Mouse (Mus musculus) neural tube, embryonic 13.5 days (tissue): ENCODE data around the gene Mlec. TPM values are rescaled to one million over a fixed set of nuclear protein-coding genes. Genes with fewer than 3 reads are reported as not detected.
"Not testable (repeated sequence)": the region's sequence is repeated elsewhere in the genome, so short reads cannot be mapped to it uniquely, and the experiment has no call there.

ENCODE experiments used
- ATAC-seq: fragments of 200-750 bp; cut with Nextera tagmentation; 2 replicates; pipeline ENCODE4 v1.8.0; 2017; ENCODE audit warnings: low read depth, mild to moderate bottlenecking, moderate TSS enrichment, moderate library complexity
- H3K27ac ChIP-seq: fragments of 300-500 bp; sonication (generic); replicated peaks from 2 replicates; pipeline ENCODE4 v1.5.1; 2015; ENCODE audit warnings: moderate library complexity, mild to moderate bottlenecking, inconsistent platforms
- H3K27me3 ChIP-seq: fragments of 300-500 bp; sonication (generic); 2 replicates; pipeline ENCODE4 v1.6.1; 2015; ENCODE audit warnings: mild to moderate bottlenecking, inconsistent platforms
- H3K36me3 ChIP-seq: fragments of 300-500 bp; sonication (generic); 2 replicates; pipeline ENCODE4 v1.6.1; 2015; ENCODE audit warnings: mild to moderate bottlenecking, inconsistent platforms
- H3K4me1 ChIP-seq: fragments of 300-500 bp; sonication (generic); replicated peaks from 2 replicates; pipeline ENCODE4 v1.6.1; 2015; ENCODE audit warnings: inconsistent platforms
- H3K4me2 ChIP-seq: fragments of 300-500 bp; sonication (generic); 2 replicates; pipeline ENCODE4 v1.6.1; 2015; ENCODE audit warnings: inconsistent platforms, mild to moderate bottlenecking, moderate library complexity
- H3K4me3 ChIP-seq: fragments of 300-500 bp; sonication (generic); 2 replicates; pipeline ENCODE4 v1.5.1; 2015; ENCODE audit warnings: mild to moderate bottlenecking, inconsistent platforms
- H3K9ac ChIP-seq: fragments of 300-500 bp; sonication (generic); 2 replicates; pipeline ENCODE4 v1.6.1; 2015; ENCODE audit warnings: moderate library complexity, mild to moderate bottlenecking, inconsistent platforms
- H3K9me3 ChIP-seq: fragments of 300-500 bp; sonication (generic); 2 replicates; pipeline ENCODE4 v1.6.1; 2016; ENCODE audit warnings: inconsistent platforms
- WGBS: fragments of 180-500 bp; shearing (Covaris S2); methylation state at CpG from one replicate; pipeline ENCODE4 v1.1.7; 2015; 5-methylcytosine and 5-hydroxymethylcytosine counted together
- polyA plus RNA-seq: library from polyadenylated mRNA; unstranded; fragments of >200 nt; fragmentation: Nextera tagmentation; extraction: Ambion mirVana; gene quantifications from 2 replicates; pipeline ENCODE4 v1.2.1, GENCODE M21; 2015

The Mlec gene
- polyA plus RNA-seq, 1 experiment from 2014 or later: 33.5 TPM

DNA sequence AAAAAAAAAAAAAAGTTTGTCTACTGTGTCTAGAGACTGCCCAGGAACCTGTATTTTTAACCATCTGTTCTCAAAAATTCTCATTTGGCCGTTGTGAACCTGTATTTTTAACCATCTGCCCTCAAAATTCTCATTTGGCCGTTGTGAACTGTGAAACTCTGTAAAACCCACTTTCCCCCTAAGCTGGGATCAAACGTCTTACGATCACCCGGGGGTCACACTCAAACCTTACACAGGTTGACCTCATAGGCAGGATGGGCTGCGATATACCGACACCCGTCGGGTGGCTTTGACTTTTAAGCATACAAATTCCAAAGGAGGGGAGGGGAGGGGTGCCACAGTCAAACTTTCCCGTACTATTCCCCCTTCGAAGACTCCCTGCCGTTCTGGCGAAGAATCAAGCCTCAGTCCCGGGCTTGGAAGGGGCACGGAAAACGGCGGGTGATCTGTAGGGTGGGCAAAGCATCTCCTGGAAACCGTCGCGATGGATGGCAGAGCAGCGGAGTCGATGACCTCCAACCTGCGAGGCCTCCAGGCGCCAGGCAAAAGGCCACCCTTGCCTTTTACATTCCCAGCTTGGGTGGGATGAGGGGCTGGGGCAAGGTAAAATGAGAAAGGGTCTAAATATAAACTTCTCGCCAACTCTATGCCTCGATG is 918 bp downstream of the Mlec start:
- Histone ChIP-seq H3K36me3 (no peaks in the 10 kb centered on the region), H3K4me1 (peaks cover 70% of the 10 kb centered on the region)

DNA sequence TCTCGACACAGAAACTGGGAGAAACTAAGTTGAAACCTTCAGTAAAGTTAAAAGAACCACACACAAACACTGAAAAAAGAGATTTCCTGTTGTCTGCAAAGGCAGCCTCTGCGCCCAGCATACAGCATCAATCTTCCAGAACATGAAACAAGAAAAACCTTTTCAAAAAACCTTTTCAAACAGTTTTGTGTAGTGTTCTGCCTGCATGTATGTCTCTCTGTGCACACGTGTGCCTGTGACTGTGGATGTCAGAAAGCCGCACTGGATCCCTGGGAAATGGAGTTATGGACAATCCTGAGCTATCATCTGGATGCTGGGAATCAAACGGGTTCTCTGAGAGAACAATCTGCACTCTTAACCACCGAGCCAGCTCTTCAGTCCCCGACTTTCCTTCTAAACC is 1.6 kb downstream of the Mlec start:
- WGBS: 63% methylated on average over 7 of the region's 7 CpGs
- H3K9me3 ChIP-seq: no peaks in the 10 kb centered on the region
- H3K4me3 ChIP-seq: peak overlapping the region; percentile 96
- H3K27me3 ChIP-seq: no peaks in the 10 kb centered on the region
- H3K36me3 ChIP-seq: no peaks in the 10 kb centered on the region
- ATAC-seq: no peak
- H3K27ac ChIP-seq: no peak overlapping the region
- peaks cover 73% of the 10 kb centered on the region for H3K4me1 ChIP-seq
- H3K9ac ChIP-seq: peak overlapping the region; percentile 97
- peak overlapping the region; percentile 96 for H3K4me2 ChIP-seq

More for the DNA sequence above, 918 bp downstream of the Mlec start:
- Histone ChIP-seq H3K4me3 (peak overlapping the region; percentile 96), H3K27ac (peak overlapping the region; percentile 99), H3K27me3 (no peaks in the 10 kb centered on the region), H3K4me2 (peak overlapping the region; percentile 96), H3K9ac (peak overlapping the region; percentile 97), H3K9me3 (no peaks in the 10 kb centered on the region)
- 3% methylated on average over 26 of the region's 26 CpGs for WGBS
- no peak for ATAC-seq

DNA sequence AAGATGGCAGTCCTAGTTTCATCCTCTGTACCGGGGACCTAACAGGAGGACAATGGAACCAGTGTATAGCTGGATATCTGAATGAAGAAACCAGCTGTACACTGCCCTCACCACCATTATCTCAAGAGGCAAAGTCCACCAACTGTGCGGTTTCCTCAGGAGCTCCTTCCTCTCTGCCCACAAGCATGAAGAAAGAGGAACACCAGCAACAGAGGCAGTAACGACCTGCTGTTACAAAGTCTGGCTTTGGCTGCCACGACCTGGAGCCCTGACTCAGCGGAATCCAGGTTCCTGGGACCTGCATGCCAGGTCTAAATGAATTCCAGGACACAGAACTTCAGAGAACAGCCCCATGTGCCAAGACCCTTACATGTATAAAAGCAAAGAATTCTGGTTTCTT is 2.1 kb downstream of the Mlec start:
- Histone ChIP-seq H3K27me3 (no peaks in the 10 kb centered on the region), H3K36me3 (peaks cover 4% of the 10 kb centered on the region), H3K9me3 (no peaks in the 10 kb centered on the region), H3K9ac (peak overlapping the region; percentile 97), H3K4me1 (peaks cover 68% of the 10 kb centered on the region), H3K4me2 (peak overlapping the region; percentile 96), H3K27ac (no peak overlapping the region), H3K4me3 (peak overlapping the region; percentile 96)
- 36% methylated on average over 5 of the region's 5 CpGs for WGBS
- no peak for ATAC-seq

DNA sequence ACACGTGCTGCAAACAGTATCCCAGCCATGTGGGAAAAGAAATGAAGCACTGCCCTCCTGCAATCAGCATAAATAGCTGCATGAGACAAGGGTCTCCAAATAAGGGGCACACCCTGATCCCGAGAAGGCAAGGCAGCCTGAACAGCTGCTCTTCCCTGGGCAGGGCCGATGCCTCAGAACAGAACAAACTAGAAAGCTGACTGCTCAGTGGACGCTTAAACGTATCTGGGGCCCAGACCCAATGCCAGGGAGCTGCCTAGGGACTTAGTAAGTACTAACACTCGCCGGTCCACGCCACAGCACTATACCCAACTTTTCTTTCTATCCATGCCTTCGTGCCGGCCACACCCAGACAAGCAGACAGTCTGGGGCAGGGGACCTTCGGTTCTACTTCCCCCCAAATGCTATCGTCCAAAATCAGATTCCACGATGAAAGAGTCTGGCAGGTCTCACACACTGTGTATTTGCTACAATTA is 2.8 kb downstream of the Mlec start:
- Histone ChIP-seq H3K9ac (peak overlapping the region; percentile 97), H3K36me3 (peaks cover 10% of the 10 kb centered on the region), H3K27ac (no peak overlapping the region), H3K27me3 (no peaks in the 10 kb centered on the region), H3K9me3 (no peaks in the 10 kb centered on the region), H3K4me3 (no peak overlapping the region; the same call in 1 of the 2 replicates), H3K4me2 (peak overlapping the region; percentile 96), H3K4me1 (peaks cover 66% of the 10 kb centered on the region)
- 73% methylated on average over 13 of the region's 13 CpGs for WGBS
- ATAC-seq: no peak

DNA sequence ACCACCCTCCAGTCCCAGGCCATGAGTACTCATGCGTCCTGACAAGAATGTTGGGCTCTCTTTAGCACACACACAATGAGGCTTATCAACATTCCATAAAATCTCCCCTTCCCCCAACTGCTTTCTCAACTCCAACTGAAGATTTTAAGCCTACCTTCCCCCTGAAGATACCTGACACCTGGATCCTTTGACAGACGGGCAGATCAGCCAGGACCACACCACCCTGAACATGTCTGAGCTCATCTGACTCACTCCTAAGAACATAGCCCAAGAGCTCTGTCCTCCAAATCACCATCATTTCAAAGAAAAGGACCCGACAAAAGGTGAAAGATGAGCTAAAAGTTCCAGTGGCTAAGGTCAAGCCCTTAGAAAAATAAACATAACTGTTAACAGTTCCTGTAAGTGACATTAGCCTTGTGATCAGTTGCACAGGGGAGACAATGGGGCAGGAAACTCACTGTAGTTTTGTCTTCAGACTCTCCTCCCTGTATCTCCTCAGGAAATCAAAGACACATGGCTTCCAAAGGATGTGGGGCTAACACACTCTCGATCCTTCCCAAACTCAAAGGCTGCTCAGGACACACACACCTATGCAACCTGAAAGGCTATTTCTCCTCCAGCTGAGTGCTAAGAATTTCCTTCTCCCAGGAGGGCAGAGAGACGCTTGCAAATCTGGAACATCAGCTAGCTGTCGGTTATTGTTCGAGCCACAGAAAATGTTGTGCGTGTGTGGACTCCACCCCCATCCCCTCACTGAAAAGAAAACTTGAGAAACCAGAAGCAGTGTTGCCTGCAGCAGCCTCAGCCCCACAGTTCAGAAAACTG is 5.6 kb downstream of the Mlec start:
- Histone ChIP-seq H3K4me1 (peaks cover 58% of the 10 kb centered on the region), H3K27me3 (no peaks in the 10 kb centered on the region), H3K27ac (peak overlapping the region; percentile 18; the same call in 1 of the 2 replicates), H3K4me2 (no peak overlapping the region), H3K9me3 (no peaks in the 10 kb centered on the region; the same call in 1 of the 2 replicates), H3K36me3 (peaks cover 37% of the 10 kb centered on the region), H3K9ac (peak overlapping the region; percentile 26; the same call in 1 of the 2 replicates), H3K4me3 (no peak overlapping the region)
- 71% methylated on average over 8 of the region's 8 CpGs for WGBS
- no peak for ATAC-seq

DNA sequence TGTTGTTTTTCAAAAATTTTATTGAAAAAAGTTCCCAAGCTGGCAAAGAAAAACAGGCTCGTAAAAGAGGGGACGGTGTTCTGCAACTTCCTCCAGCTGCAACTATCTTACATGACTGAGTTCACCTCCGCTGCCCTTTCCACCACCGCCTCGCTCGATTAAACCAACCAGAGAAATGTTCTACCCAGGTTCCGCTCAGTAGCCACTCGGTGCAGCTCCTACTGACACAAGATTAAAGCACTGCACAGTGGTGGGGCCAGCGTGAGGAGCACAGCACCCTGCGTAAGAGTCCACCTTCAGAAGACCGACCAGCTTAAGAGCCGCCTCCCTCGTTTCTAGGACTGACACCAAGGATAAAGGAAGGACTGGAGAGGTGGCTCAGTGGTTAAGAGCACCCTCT is 6.5 kb downstream of the Mlec start:
- Histone ChIP-seq H3K9me3 (no peaks in the 10 kb centered on the region; the same call in 1 of the 2 replicates), H3K4me3 (no peak overlapping the region), H3K27ac (0 out of 2 replicates have a peak overlapping the region, but pooled peaks have one; percentile 33), H3K36me3 (peaks cover 46% of the 10 kb centered on the region), H3K9ac (no peak overlapping the region), H3K27me3 (no peaks in the 10 kb centered on the region), H3K4me2 (no peak overlapping the region), H3K4me1 (peaks cover 49% of the 10 kb centered on the region)
- WGBS: 89% methylated on average over 13 of the region's 13 CpGs
- ATAC-seq: no peak

DNA sequence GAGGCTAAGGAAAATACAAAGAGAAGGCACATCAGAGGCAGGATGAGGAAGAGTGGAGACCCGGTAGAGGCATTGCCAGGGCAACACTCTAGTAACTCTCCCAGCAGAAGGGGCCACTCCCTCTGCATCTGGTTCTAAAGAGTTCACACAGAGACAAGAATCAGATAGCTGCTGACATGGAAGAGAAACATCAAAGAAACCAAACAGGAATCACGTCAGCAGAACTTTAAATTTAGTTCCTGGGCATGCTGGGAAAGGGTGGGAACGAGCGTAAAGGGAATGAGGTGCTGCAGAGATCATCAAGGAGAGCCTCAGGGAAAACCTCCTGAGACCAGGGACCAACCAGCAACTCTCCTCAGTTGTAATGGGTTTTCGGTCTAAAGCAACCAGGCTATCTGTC is 7.0 kb downstream of the Mlec start:
- Histone ChIP-seq H3K4me3 (no peak overlapping the region), H3K27me3 (no peaks in the 10 kb centered on the region), H3K9ac (no peak overlapping the region), H3K36me3 (peaks cover 51% of the 10 kb centered on the region), H3K4me2 (no peak overlapping the region), H3K27ac (no peak overlapping the region), H3K9me3 (no peaks in the 10 kb centered on the region; the same call in 1 of the 2 replicates), H3K4me1 (peaks cover 44% of the 10 kb centered on the region)
- WGBS: 82% methylated on average over 5 of the region's 5 CpGs
- no peak for ATAC-seq

DNA sequence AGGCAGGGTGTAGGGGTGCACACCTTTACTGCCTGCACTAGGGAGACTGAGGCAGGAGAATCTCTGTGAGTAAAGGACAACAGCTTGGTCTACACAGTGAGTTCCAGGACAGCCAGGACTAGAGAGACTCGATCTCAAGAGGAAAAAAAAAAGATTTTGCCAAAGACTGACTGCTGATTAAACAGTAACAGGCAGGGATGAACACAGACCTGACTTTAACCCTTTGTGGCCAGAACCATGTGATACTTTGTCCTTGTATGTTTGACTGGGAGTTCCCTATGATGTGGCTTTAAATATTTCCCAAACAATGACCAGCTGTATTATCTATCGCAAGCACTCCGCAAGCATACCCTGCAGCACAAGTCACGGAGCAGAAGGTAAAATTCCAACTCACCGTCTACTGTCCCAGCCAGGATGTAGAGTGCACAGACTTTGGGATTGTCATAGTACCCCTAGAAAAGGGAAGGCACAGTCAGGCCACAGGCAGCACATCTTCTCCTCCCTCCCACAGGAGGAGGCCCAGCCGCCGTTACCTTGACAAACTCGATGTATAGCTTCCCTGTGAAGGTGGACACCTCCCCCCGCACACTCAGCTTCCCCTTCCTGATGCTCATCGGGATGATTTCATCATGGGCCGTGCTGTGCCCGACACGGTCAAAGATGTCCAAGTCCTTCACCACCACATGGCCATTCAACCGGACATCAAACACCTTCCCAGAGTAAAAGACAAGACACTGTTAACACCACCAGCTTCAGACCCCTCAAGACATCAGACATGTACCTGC is 8.1 kb downstream of the Mlec start:
- no peak overlapping the region for H3K27ac ChIP-seq
- H3K9ac ChIP-seq: no peak overlapping the region
- ATAC-seq: no peak
- H3K27me3 ChIP-seq: no peaks in the 10 kb centered on the region
- 96% methylated on average over 14 of the region's 14 CpGs for WGBS
- no peaks in the 10 kb centered on the region; the same call in 1 of the 2 replicates for H3K9me3 ChIP-seq
- peaks cover 61% of the 10 kb centered on the region for H3K36me3 ChIP-seq
- H3K4me2 ChIP-seq: no peak overlapping the region
- no peak overlapping the region for H3K4me3 ChIP-seq
- peaks cover 33% of the 10 kb centered on the region for H3K4me1 ChIP-seq

DNA sequence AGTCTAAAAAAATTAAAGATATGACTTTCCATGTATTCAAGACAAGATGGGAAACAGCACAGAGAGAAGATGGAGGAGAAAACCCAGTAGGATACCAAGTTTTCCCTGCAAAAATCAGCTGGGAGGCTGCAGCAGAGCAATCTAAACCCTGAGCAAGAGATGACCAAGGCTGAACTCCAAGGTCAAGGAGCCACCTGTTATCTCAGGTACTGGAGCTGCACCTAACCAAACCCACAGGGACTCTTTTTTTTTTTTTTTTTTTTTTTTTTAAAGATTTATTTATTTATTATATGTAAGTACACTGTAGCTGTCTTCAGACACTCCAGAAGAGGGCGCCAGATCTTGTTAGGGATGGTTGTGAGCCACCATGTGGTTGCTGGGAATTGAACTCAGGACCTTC is 9.1 kb downstream of the Mlec start:
- Histone ChIP-seq H3K4me1 (peaks cover 23% of the 10 kb centered on the region), H3K36me3 (peaks cover 71% of the 10 kb centered on the region)
- not testable (repeated sequence) for H3K9ac ChIP-seq, H3K4me3 ChIP-seq, H3K4me2 ChIP-seq, H3K27ac ChIP-seq, H3K27me3 ChIP-seq, H3K9me3 ChIP-seq, ATAC-seq
- WGBS: no CpG with 5 or more reads among the region's 1 CpGs

DNA sequence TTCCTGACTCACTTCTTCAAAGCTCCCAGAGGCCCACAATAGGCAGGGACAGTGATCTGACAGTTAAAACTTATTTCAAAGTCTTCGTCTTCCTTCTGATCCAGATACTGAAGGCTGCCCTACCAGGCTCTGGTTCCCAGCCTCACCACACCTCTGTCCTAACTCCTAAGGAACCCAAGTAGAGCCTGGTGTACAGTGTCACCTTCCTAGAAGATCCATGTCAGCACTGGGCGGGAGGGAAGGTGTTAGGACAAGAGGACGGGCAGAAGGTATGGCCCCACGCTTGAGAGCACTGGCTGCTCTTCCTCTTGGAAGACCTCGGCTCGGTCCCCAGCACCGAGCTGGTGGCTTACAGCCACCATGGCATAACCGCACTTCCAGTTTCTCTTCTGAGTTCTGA is 9.6 kb downstream of the Mlec start:
- Histone ChIP-seq H3K4me2 (no peak overlapping the region), H3K27ac (no peak overlapping the region), H3K4me3 (no peak overlapping the region), H3K4me1 (peaks cover 18% of the 10 kb centered on the region), H3K9me3 (no peaks in the 10 kb centered on the region; the same call in 1 of the 2 replicates), H3K27me3 (no peaks in the 10 kb centered on the region), H3K9ac (no peak overlapping the region), H3K36me3 (peaks cover 75% of the 10 kb centered on the region)
- ATAC-seq: no peak
- WGBS: 91% methylated on average over 8 of the region's 8 CpGs

DNA sequence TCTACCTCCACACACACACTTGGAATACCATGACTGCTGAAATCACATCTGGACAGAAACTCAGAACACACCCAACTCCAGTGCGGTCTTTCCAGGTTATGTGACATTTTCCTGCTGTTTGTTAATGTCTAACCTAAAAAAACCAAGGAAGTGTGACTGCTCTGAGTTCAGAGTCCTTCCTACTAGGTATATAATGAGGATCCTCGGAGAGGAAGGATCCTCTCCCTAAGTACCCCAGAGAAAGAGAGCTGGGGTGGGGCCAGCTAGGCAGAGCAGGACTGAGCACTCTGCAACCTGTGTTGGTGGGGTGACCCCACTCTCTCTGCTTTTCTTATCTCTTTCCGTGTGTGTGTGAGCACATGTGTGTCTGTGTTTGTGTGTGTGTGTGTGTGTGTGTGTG is 10.6 kb downstream of the Mlec start:
- no peak overlapping the region for H3K4me2 ChIP-seq
- ATAC-seq: no peak

More for the DNA sequence above, 10.6 kb downstream of the Mlec start:
- Histone ChIP-seq H3K36me3 (peaks cover 79% of the 10 kb centered on the region), H3K9ac (no peak overlapping the region), H3K4me3 (no peak overlapping the region), H3K4me1 (peaks cover 8% of the 10 kb centered on the region), H3K9me3 (no peaks in the 10 kb centered on the region; the same call in 1 of the 2 replicates), H3K27me3 (no peaks in the 10 kb centered on the region), H3K27ac (no peak overlapping the region)
- WGBS: 87% methylated on average over 3 of the region's 3 CpGs
